Mouse (Mus musculus) hindbrain, embryonic 16.5 days (tissue): Measurements from ENCODE around the gene Defb43. TPM values are rescaled to one million over a fixed set of nuclear protein-coding genes. Genes with fewer than 3 reads are reported as not detected.

Experiments
- ATAC-seq: fragments of 200-750 bp; cut with Nextera tagmentation; 2 replicates; pipeline ENCODE4 v1.8.0; 2017; ENCODE audit warnings: moderate TSS enrichment, moderate library complexity
- H3K27ac ChIP-seq: fragments of 300-500 bp; sonication (generic); 2 replicates; pipeline ENCODE4 v1.5.1; 2014; ENCODE audit warnings: low read depth, mild to moderate bottlenecking, control low read depth, low read length, moderate library complexity
- H3K27me3 ChIP-seq: fragments of 300-500 bp; sonication (generic); replicated peaks from 2 replicates; pipeline ENCODE4 v1.6.1; 2014; ENCODE audit warnings: low read length; ENCODE audit not compliant: control insufficient read depth, insufficient read depth
- H3K36me3 ChIP-seq: fragments of 300-500 bp; sonication (generic); 2 replicates; pipeline ENCODE4 v1.6.1; 2014; ENCODE audit warnings: mild to moderate bottlenecking, low read length, moderate library complexity, mixed read lengths; ENCODE audit not compliant: control insufficient read depth, insufficient read depth
- H3K4me1 ChIP-seq: fragments of 300-500 bp; sonication (generic); 2 replicates; pipeline ENCODE4 v1.6.1; 2014; ENCODE audit warnings: low read depth, low read length; ENCODE audit not compliant: control insufficient read depth, insufficient read depth
- H3K4me2 ChIP-seq: fragments of 300-500 bp; sonication (generic); 2 replicates; pipeline ENCODE4 v1.6.1; 2014; ENCODE audit warnings: mild to moderate bottlenecking, low read length, control low read depth, moderate library complexity
- H3K4me3 ChIP-seq: fragments of 300-500 bp; sonication (generic); 2 replicates; pipeline ENCODE4 v1.5.1; 2014; ENCODE audit warnings: mild to moderate bottlenecking, low read length, control low read depth, moderate library complexity
- H3K9ac ChIP-seq: fragments of 300-500 bp; sonication (generic); 2 replicates; pipeline ENCODE4 v1.6.1; 2014; ENCODE audit warnings: low read depth, mild to moderate bottlenecking, control low read depth, low read length, moderate library complexity
- H3K9me3 ChIP-seq: fragments of 300-500 bp; sonication (generic); 2 replicates; pipeline ENCODE4 v1.6.1; 2014; ENCODE audit warnings: mild to moderate bottlenecking, low read length, moderate library complexity; ENCODE audit not compliant: control insufficient read depth
- WGBS: fragments of 180-500 bp; shearing (Covaris S2); extraction: QIAGEN DNeasy Blood & Tissue Kit; methylation state at CpG from one replicate; pipeline ENCODE4 v1.1.7; 2014; 5-methylcytosine and 5-hydroxymethylcytosine counted together
- polyA plus RNA-seq: library from polyadenylated mRNA; unstranded; fragments of >200 nt; fragmentation: Nextera tagmentation; extraction: Ambion mirVana; gene quantifications from 2 replicates; pipeline ENCODE4 v1.2.1, GENCODE M21; 2015

Defb43 gene
- polyA plus RNA-seq, 1 experiment from 2014 or later = not detected

DNA sequence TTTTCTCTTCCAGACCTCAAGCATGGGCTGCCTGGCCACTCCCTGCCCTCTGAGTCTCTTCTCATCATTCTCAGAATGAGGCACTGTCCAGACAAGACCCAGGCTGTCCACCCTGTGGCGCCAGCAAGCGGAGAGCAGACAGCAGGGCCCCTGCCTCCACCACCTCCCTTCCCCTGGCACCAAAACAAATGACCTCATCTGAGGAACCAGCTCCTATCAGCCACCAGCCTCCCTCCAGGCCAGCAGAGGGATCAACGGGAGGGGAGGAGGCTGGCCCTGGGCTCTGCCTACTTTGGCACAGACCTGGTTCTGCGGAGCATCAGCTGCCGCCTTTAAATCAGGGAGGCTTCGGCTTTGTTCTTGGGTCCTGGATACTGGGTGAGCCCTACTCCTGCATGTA lies 43.2 kb downstream of the Defb43 start:
- ATAC-seq = peak; percentile 80
- H3K4me1 ChIP-seq = no peaks in the 10 kb centered on the region
- no peaks in the 10 kb centered on the region for H3K36me3 ChIP-seq
- no peak overlapping the region for H3K9ac ChIP-seq
- 30% methylated on average over 6 of the region's 6 CpGs for WGBS
- H3K9me3 ChIP-seq = no peaks in the 10 kb centered on the region
- no peaks in the 10 kb centered on the region for H3K27me3 ChIP-seq
- H3K4me2 ChIP-seq = no peak overlapping the region
- H3K27ac ChIP-seq = no peak overlapping the region
- H3K4me3 ChIP-seq = no peak overlapping the region

DNA sequence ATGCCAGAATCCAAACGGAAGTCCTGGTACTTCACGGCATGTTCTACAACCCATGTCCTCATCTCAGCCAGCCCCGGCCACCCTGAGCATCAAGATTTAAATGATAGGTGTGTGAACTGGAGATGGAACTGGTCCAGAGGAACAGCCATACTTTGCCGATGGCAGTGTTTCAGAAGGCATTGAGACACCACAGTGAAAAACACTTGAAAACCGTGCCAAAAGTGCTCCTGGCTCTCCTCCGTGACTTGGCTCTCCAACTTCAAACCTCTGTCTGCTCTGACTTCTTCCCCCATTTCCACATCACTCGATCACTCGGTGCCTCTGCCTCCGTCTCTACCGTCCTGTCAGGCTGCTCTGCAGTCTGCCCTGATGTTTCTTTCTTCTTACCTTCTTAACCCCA lies 48.8 kb downstream of the Defb43 start:
- no peak for ATAC-seq
- H3K9me3 ChIP-seq = no peaks in the 10 kb centered on the region
- H3K27ac ChIP-seq = no peak overlapping the region
- no peak overlapping the region for H3K4me3 ChIP-seq
- H3K9ac ChIP-seq = no peak overlapping the region
- 74% methylated on average over 10 of the region's 10 CpGs for WGBS
- no peaks in the 10 kb centered on the region for H3K27me3 ChIP-seq
- no peaks in the 10 kb centered on the region for H3K4me1 ChIP-seq
- H3K36me3 ChIP-seq = no peaks in the 10 kb centered on the region
- no peak overlapping the region for H3K4me2 ChIP-seq

DNA sequence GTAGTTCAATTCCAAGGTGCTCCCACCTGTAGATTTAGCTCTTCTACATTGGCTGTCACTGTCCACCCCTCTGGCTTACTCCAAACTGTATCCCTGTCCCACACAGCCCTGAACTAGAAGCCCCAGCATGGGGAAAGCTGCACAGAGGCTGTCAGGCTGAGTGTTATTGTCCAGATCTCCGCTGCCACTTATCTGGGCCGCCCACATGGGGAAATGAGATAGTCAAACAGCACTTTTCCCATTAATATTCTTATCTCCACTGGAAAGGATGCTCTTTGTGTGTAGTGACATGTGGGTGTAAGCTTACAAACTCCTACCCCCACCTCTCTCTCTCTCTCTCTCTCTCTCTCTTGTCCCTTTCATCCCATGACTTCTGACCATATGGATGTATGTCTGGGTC lies 50.6 kb downstream of the Defb43 start:
- Histone ChIP-seq H3K4me3 (no peak overlapping the region), H3K27ac (no peak overlapping the region), H3K36me3 (no peaks in the 10 kb centered on the region), H3K9me3 (no peaks in the 10 kb centered on the region), H3K27me3 (no peaks in the 10 kb centered on the region), H3K4me2 (no peak overlapping the region), H3K9ac (no peak overlapping the region), H3K4me1 (0 out of 2 replicates have a peak, but pooled peaks cover 3% of the 10 kb centered on the region)
- WGBS = 86% methylated on average over 2 of the region's 2 CpGs
- no peak for ATAC-seq

DNA sequence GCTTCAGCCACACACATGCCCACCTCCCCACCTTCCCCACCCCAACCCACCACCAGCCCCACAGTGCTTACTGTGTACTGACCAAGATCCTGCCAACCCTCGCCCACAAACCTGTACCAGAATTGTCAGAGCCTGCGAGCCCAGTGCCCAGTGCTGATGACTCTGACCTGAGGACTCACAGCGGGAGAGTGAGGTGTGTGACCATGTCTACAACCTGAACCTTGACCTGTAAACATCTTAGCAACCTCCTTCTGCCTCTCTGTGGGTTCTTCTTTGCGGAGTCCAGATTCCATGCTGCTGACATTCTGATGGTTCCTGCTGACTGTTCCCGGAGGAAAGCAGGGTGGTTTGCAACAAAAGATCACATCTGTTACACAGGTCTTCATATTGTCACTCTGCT lies 53.8 kb downstream of the Defb43 start:
- H3K9ac ChIP-seq = no peak overlapping the region

DNA sequence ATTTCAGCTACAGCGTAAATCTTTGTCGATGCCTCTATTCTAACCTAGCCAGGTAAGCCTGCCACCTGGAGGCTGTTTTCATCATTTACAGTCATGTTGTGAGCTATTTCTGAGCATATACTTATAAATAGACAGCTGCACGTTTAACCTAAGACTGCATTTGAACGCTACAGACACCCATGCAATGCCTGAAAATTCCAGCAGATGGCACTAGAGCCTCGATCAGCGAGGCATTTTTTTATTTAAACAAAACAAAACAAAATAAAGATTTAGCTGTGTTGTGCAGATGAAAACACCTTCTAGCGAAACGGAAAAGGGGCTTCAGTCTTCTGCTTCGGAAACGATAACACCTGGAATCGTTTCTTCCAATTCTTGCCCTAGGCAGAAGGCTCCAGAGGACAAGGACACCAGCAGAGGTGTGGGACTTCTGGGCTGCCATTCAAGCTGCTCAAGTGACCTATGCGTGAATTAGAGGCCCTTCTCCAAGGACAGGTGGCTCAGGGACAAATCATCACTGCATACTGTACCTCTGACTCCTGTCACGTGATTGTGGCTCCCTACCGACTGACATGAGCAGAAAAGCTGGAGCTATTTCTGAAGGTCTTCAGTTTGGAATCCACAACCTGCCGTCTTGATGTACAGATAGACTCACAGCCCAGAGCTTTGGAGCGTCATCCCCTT lies 55.2 kb downstream of the Defb43 start:
- Histone ChIP-seq H3K4me1 (0 out of 2 replicates have a peak, but pooled peaks cover 3% of the 10 kb centered on the region), H3K9ac (no peak overlapping the region), H3K27ac (no peak overlapping the region), H3K27me3 (no peaks in the 10 kb centered on the region), H3K4me2 (peak overlapping the region; percentile 48), H3K36me3 (no peaks in the 10 kb centered on the region), H3K9me3 (no peaks in the 10 kb centered on the region), H3K4me3 (peak overlapping the region; percentile 2; the same call in 1 of the 2 replicates)
- ATAC-seq = peak; percentile 45; the same call in 1 of the 2 replicates
- 30% methylated on average over 16 of the region's 16 CpGs for WGBS

More for the DNA sequence above, 53.8 kb downstream of the Defb43 start:
- Histone ChIP-seq H3K27ac (no peak overlapping the region), H3K4me1 (0 out of 2 replicates have a peak, but pooled peaks cover 3% of the 10 kb centered on the region), H3K9me3 (no peaks in the 10 kb centered on the region), H3K4me3 (no peak overlapping the region), H3K36me3 (no peaks in the 10 kb centered on the region), H3K27me3 (no peaks in the 10 kb centered on the region), H3K4me2 (no peak overlapping the region)
- 72% methylated on average over 5 of the region's 5 CpGs for WGBS
- ATAC-seq = no peak

Other genes with a start within 250 kb of the Defb43 start
- 6.2 and 8.2 TPM in 2 replicates for gene Wdfy2, start 174.1 kb upstream of the Defb43 start, polyA plus RNA-seq
- gene Defb48, start 27.3 kb upstream of the Defb43 start, polyA plus RNA-seq = not detected in 2 replicates
- not detected in 2 replicates for gene Defb47, start 13.7 kb upstream of the Defb43 start, polyA plus RNA-seq
- 0.65 TPM in 1 of 2 replicates, not detected in the other for gene Defb42, start 35.2 kb downstream of the Defb43 start, polyA plus RNA-seq
- gene Defb30, start 38.2 kb downstream of the Defb43 start, polyA plus RNA-seq = not detected in 2 replicates